Mouse (Mus musculus): ENCODE measurements around the gene Rpgrip1. TPM values are rescaled to one million over a fixed set of nuclear protein-coding genes. Genes with fewer than 3 reads are reported as not detected.

The Rpgrip1 gene
- polyA plus RNA-seq, 1 experiment from 2014 or later, result 6.4 TPM

DNA sequence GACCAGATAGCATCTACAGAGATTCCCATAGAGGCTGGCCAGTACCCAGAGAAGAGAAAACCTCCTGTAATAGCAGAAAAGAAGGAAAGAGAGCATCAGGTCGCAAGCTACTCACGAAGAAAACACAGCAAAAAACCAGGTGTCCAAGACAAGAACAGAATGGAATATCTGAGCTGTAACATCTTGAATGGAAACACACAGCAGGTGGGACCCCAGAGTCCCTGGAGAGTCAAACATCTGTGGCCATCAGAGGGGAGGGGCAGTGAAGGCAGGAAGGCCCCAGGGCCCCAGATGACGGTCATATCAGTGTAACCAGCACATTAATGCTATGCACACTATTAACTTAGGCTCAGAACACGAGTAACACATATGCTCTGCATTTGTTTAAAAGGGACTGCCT, 39.4 kb downstream of the Rpgrip1 start:
- POLR2A ChIA-PET, result no interaction called here
- in situ Hi-C loops (cut with MboI; ENCODE audit: low pct_unique_long_range_greater_than_20kb), result no loop called here

DNA sequence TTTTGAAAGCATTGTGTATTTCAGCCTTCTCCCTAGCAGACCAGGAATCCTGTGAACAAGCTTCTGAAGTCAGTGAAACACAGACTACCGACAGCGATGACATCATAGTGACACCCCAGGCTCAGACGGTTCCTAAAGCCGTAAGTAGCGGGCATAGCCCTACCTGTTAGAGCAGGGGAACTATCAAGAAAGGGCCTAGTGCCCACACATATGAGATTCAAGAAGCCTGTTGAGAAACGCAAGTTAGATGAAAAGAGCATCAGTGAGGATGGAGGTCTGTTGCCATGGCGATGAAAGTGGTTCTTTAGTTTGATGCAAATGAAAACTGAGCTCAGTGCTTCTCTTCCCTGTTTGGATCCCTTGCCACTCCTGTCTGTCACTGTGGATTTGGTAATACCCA, 41.7 kb downstream of the Rpgrip1 start:
- ATAC-seq, result no peak
- in situ Hi-C loops (cut with MboI; ENCODE audit: low pct_unique_long_range_greater_than_20kb), result no loop called here
- ChIA-PET CTCF (interaction anchor here (1.5 kb wide), 1 partner anchor 28 kb away, joined by 4 read pairs; no protein-coding TSS in a partner anchor), POLR2A (interaction anchor here (0.6 kb wide), 1 partner anchor 33 kb away, joined by 3 read pairs; no protein-coding TSS in a partner anchor)
- TF ChIP-seq CTCF (IDR thresholded peaks at IDR 0.05), result no peak
- peaks cover 3% of the 10 kb centered on the region for H3K27me3 ChIP-seq
- DNase-seq (ENCODE audit: low read depth, low spot score), result no peak

More for the DNA sequence above, 39.4 kb downstream of the Rpgrip1 start:
- no peak for ATAC-seq
- TF ChIP-seq CTCF (IDR thresholded peaks at IDR 0.05), result no peak
- no peak for DNase-seq (ENCODE audit: low read depth, low spot score)
- CTCF ChIA-PET, result interaction anchor here (1.1 kb wide), 1 partner anchor 11 kb away, joined by 3 read pairs; no protein-coding TSS in a partner anchor
- peaks cover 3% of the 10 kb centered on the region for H3K27me3 ChIP-seq

DNA sequence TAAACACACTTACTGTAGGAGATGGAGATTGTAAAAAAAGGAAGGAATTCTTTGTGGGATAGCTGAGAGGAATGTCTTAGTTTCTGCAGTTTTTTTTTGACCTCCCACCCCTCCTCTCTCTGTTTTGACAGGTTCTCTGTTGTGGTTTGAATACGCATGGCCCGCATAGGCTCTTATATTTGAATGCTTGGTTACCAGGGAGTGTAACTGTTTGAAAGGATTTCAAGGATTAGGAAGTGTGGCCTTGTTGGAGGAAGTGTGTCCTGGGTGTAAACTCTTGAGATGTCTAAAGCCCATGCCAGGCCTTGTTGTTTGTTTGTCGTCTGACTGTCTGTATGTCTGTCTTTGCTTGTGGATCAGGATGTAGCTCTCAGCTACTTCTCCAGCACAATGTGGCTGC, 42.1 kb downstream of the Rpgrip1 start:
- ChIA-PET POLR2A (interaction anchor here (0.6 kb wide), 2 partner anchors 33 to 36 kb away, joined by 3 read pairs; no protein-coding TSS in a partner anchor), CTCF (interaction anchor here (1.5 kb wide), 1 partner anchor 28 kb away, joined by 4 read pairs; no protein-coding TSS in a partner anchor)
- ATAC-seq (no peak), DNase-seq (ENCODE audit: low read depth, low spot score) (no peak)
- in situ Hi-C loops (cut with MboI; ENCODE audit: low pct_unique_long_range_greater_than_20kb), result no loop called here
- H3K27me3 ChIP-seq, result peaks cover 3% of the 10 kb centered on the region
- TF ChIP-seq CTCF (IDR thresholded peaks at IDR 0.05), result no peak

DNA sequence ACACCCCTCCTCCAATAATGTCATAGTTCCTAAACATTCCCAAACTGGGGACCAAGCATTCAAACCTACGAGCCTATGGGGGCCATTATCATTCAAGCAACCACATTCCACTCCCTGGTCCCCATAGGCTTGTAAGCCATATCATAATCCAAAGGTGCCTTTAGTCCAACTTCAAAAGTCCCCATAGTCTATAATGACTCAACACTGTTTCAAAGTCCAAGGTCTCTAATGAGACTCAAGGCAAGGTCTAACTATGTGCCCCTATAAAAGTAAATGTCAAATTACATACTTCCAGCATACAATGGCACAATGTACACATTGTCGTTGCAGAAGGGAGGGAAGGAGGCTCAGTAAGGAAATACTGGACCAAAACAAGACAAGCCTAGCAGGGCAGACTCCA, 44.5 kb downstream of the Rpgrip1 start:
- DNase-seq (ENCODE audit: low read depth, low spot score) (no peak), ATAC-seq (no peak)
- in situ Hi-C loops (cut with MboI; ENCODE audit: low pct_unique_long_range_greater_than_20kb), result no loop called here
- H3K27me3 ChIP-seq, result no peaks in the 10 kb centered on the region
- POLR2A ChIA-PET, result no interaction called here
- no peak for TF ChIP-seq CTCF (IDR thresholded peaks at IDR 0.05)
- CTCF ChIA-PET, result no interaction called here

DNA sequence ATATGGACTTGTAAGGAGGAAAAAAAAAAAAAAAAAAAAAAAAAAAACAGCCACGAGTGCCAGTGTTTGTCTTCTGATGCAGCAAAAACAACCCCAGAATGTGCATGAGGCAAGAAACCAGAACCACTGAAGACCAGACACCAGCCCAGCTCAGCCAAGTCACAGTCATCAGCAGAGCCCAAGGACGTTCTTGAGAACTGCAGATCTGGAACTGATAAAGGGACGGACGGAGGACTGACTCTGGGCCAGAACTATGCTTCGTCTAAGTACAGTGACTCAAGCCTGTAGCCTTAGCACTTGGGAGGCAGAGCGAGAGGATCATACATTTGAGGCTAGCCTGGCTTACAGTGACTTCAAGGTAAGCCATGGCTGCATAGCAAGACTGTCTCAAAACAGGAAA, 50.4 kb downstream of the Rpgrip1 start:
- CTCF ChIA-PET, result no interaction called here
- H3K27me3 ChIP-seq, result no peaks in the 10 kb centered on the region
- no peak for DNase-seq (ENCODE audit: low read depth, low spot score)
- POLR2A ChIA-PET, result interaction anchor here (0.6 kb wide), 1 partner anchor 15 kb away, joined by 3 read pairs; no protein-coding TSS in a partner anchor
- ATAC-seq, result no peak
- in situ Hi-C loops (cut with MboI; ENCODE audit: low pct_unique_long_range_greater_than_20kb), result no loop called here
- no peak for TF ChIP-seq CTCF (IDR thresholded peaks at IDR 0.05)

DNA sequence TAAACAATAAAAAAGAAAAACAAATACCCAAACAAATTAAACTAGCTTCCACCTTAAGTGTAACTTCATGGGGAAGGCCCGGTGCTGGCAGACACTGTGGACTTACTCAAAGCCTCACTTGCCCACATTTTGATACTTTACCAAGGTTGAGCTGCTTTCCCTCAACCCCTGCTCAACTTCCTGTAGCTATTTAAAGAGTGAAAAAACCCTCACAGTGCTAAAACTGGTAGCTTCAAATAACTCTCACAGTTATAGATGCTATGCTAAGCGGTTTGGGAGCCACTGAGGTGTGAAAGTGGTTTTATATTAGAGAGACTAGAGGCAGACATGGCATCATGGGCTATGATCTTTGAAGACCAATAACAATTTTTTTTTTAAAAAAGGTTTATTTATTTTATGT, 56.1 kb downstream of the Rpgrip1 start:
- in situ Hi-C loops (cut with MboI; ENCODE audit: low pct_unique_long_range_greater_than_20kb), result no loop called here
- DNase-seq (ENCODE audit: low read depth, low spot score), result no peak

GRCm38 (mm10) chr14:52188788-52189187, 78.3 kb downstream of the Rpgrip1 start:
- POLR2A ChIA-PET, result no interaction called here
- TF ChIP-seq CTCF (IDR thresholded peaks at IDR 0.05), result no peak
- ATAC-seq (no peak), DNase-seq (ENCODE audit: low read depth, low spot score) (no peak)
- CTCF ChIA-PET, result interaction anchor here (1.6 kb wide), 1 partner anchor 65 kb away, joined by 3 read pairs; no protein-coding TSS in a partner anchor
- no peaks in the 10 kb centered on the region for H3K27me3 ChIP-seq
- in situ Hi-C loops (cut with MboI; ENCODE audit: low pct_unique_long_range_greater_than_20kb), result no loop called here

More for the DNA sequence above, 56.1 kb downstream of the Rpgrip1 start:
- no peak for TF ChIP-seq CTCF (IDR thresholded peaks at IDR 0.05)
- ChIA-PET POLR2A (interaction anchor here (1.2 kb wide), 1 partner anchor 16 kb away, joined by 4 read pairs; no protein-coding TSS in a partner anchor), CTCF (interaction anchor here (1.4 kb wide), 1 partner anchor 9 kb away, joined by 5 read pairs; no protein-coding TSS in a partner anchor)
- ATAC-seq, result no peak
- H3K27me3 ChIP-seq, result no peaks in the 10 kb centered on the region

- TF ChIP-seq CTCF (IDR thresholded peaks at IDR 0.05), result peak; percentile 51
- no peaks in the 10 kb centered on the region for H3K27me3 ChIP-seq
- in situ Hi-C loops (cut with MboI; ENCODE audit: low pct_unique_long_range_greater_than_20kb), result no loop called here
- no peak for DNase-seq (ENCODE audit: low read depth, low spot score)
- ChIA-PET POLR2A (no interaction called here), CTCF (interaction anchor here (0.8 to 0.9 kb wide), 3 partner anchors 14 to 68 kb away, joined by 3 to 4 read pairs (median 3); no protein-coding TSS in a partner anchor)
- ATAC-seq, result no peak
Measured at GRCm38 (mm10) chr14:52189519-52189918, 79.0 kb downstream of the Rpgrip1 start.

DNA sequence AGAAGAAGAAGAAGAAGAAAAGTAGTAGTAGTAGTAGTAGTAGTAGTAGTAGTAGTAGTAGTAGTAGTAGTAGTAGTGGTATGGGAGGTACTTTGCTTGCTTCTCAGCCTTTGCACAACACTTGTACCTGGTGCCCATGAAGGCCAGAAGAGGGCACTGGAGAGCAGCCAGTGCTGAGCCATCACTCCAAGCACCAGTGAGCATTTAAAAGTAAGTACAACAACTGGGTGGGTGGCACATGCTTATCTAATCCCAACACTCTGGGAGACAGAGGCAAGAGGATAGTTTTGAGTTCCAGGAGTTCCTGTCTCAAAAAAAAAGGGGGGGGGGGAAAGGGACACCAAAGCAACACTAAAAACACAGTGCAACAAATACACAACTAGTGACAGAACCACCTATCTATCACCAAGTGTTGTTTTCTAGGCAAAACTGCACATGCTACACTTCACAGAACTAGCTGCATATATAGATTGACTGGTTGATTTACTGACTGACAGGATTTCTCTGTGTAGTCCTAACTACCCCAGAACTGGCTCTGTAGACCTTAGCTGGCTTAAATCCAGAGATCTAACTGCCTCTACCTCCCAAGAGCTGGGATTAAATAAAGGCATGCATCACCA, 80.3 kb downstream of the Rpgrip1 start:
- ATAC-seq (no peak), DNase-seq (ENCODE audit: low read depth, low spot score) (no peak)
- peak; percentile 52 for TF ChIP-seq CTCF (IDR thresholded peaks at IDR 0.05)
- ChIA-PET POLR2A (no interaction called here), CTCF (interaction anchor here (0.8 to 1.4 kb wide), 3 partner anchors 13 to 67 kb away, joined by 3 to 4 read pairs (median 3); no protein-coding TSS in a partner anchor)
- in situ Hi-C loops (cut with MboI; ENCODE audit: low pct_unique_long_range_greater_than_20kb), result no loop called here
- no peaks in the 10 kb centered on the region for H3K27me3 ChIP-seq

DNA sequence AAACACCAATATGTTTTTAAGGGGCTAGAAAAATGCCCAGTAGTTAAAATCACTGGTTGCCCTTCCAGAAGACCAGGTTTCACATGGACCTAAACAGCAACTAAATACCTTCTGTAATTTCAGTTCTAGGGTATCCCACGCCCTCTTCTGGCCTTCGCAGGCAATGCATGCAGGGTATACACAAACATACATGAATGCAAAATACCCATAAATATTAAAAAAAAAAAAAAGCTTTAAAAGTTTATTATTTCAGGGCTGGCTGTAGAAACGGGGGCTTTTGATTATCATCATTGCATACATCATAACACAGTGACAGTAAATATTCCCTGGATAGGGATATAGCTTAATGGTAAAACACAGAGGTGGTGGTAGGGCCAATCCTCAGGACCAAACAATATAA, 85.2 kb downstream of the Rpgrip1 start:
- no peaks in the 10 kb centered on the region for H3K27me3 ChIP-seq
- ATAC-seq, result no peak
- in situ Hi-C loops (cut with MboI; ENCODE audit: low pct_unique_long_range_greater_than_20kb), result no loop called here
- CTCF ChIA-PET, result interaction anchor here (0.6 to 1.8 kb wide), 12 partner anchors 11 to 83 kb away, joined by 3 to 8 read pairs (median 4); no protein-coding TSS in a partner anchor
- DNase-seq (ENCODE audit: low read depth, low spot score), result no peak
- POLR2A ChIA-PET, result interaction anchor here (0.6 to 1.2 kb wide), 4 partner anchors 14 to 60 kb away, joined by 3 to 4 read pairs (median 4); no protein-coding TSS in a partner anchor
- TF ChIP-seq CTCF (IDR thresholded peaks at IDR 0.05), result no peak
